Mouse (Mus musculus): Measurements from ENCODE around the gene Ube2n. TPM values are rescaled to one million over a fixed set of nuclear protein-coding genes. Genes with fewer than 3 reads are reported as not detected.
"Not testable (repeated sequence)": the region's sequence is repeated elsewhere in the genome, so short reads cannot be mapped to it uniquely, and the experiment has no call there.

The Ube2n gene
- polyA plus RNA-seq, 1 experiment from 2014 or later, result 439 TPM

DNA sequence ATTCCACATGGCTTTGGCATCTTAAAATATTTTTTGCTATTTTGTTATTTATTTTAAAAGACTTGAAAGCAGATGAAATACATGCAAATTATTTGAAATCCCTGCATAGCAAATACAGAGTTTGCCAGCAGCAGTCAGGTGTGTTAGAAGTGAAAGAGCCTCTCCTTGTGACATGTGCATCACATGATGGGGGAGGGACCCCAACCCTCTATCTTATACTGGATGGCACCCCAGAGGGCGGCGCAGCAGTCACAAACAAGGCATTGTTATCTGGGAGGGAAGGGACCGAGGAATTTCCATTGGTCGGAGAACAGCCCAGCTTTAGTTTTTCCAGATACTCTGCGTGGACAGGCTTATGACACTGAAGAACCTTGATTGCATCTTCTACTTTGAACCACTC is 34.1 kb downstream of the Ube2n start:
- H3K4me1 ChIP-seq; H3K27ac ChIP-seq (replicated peaks); DNase-seq (ENCODE audit: low spot score); H3K9me3 ChIP-seq; H3K27me3 ChIP-seq (replicated peaks; ENCODE audit: low read depth, poor library complexity, severe bottlenecking); H3K4me3 ChIP-seq: not testable (repeated sequence)
- 49% methylated on average over 5 of the region's 5 CpGs for WGBS
- peaks cover 83% of the 10 kb centered on the region for H3K36me3 ChIP-seq (replicated peaks)

DNA sequence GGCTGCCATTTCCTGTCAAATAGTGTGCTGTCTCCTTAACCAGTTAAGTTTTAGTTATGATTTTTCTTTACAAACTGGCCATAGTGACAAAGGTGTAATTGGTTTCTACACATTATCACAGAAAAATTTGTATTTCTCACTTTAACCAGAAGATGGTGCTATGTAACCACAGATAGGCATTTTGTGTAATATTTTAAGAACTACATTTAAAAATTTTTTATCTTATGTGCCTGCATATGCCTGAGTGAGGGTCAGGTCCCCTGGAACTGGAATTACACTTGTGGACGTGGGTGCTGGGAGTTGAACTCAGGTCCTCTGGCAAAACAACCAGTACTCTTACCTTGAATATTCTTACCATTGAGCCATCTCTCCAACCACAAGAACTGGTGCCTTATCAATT is 35.6 kb downstream of the Ube2n start:
- Histone ChIP-seq H3K27ac (replicated peaks) (no peak overlapping the region), H3K4me3 (no peak overlapping the region), H3K9me3 (no peaks in the 10 kb centered on the region), H3K36me3 (replicated peaks) (peaks cover 83% of the 10 kb centered on the region), H3K4me1 (no peaks in the 10 kb centered on the region), H3K27me3 (replicated peaks; ENCODE audit: low read depth, poor library complexity, severe bottlenecking) (no peaks in the 10 kb centered on the region)
- WGBS, result 72% methylated on average over 1 of the region's 1 CpGs
- DNase-seq (ENCODE audit: low spot score), result no peak

DNA sequence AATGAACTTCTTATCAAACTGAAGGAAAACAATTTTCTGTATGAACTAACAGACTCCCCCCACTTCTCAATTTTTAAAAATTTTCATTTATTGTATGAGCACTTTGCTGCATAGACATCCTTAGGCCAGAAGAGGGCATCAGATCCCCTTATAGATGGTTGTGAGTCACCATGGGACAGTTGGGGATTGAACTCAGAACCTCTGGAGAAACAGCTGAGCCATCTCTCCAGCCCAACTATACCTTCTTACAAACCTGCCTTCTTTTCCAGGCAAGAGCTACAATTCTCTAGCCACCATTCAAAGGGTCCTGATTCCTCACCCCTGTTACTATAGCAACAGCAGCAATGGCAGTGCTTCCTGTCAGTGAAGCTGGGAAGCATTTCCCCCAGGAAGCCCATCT is 36.8 kb downstream of the Ube2n start:
- no peaks in the 10 kb centered on the region for H3K27me3 ChIP-seq (replicated peaks; ENCODE audit: low read depth, poor library complexity, severe bottlenecking)
- H3K4me1 ChIP-seq, result no peaks in the 10 kb centered on the region
- H3K27ac ChIP-seq (replicated peaks), result no peak overlapping the region
- DNase-seq (ENCODE audit: low spot score), result no peak
- H3K36me3 ChIP-seq (replicated peaks), result peaks cover 81% of the 10 kb centered on the region
- no peaks in the 10 kb centered on the region for H3K9me3 ChIP-seq
- no peak overlapping the region for H3K4me3 ChIP-seq

DNA sequence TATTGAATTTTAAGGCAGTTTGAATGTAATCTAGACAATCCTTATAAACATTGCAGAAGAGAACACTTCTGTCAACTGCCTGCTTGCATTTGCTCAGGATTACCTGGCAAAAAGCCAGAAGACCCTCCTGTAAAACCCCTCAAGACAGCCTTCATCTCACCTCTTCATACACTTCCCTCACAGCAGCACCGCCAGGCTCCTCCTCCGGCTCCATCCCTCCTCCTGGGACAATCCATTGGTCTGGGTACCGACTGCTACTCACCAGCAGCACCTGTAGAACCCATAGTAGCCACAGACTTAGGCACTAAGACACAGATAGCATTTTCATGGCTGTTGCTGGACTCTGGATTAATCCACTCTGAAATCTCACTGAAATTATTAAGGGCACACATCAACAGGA is 37.4 kb downstream of the Ube2n start:
- Histone ChIP-seq H3K27ac (replicated peaks) (no peak overlapping the region), H3K36me3 (replicated peaks) (peaks cover 78% of the 10 kb centered on the region), H3K4me1 (no peaks in the 10 kb centered on the region), H3K27me3 (replicated peaks; ENCODE audit: low read depth, poor library complexity, severe bottlenecking) (no peaks in the 10 kb centered on the region), H3K9me3 (no peaks in the 10 kb centered on the region), H3K4me3 (no peak overlapping the region)
- WGBS, result 69% methylated on average over 3 of the region's 3 CpGs
- no peak for DNase-seq (ENCODE audit: low spot score)

DNA sequence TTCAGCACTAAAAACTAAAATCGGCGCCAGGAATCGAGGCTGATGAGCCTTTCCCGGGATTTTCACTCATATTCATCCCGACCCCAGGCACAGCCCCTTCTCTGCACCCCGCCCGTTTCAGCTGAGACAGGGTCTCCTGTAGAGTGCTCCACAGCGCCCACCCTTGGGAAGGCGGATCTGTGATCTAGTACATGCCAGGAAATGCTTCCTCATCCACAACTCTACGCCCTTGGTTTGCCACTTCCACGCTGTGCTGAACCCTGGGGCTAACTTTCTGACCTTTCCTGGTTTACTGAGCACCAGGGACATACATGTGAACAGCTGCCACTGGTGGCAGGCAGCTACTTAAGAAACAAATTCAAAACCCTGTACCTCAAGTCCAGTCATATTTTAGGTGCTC is 40.9 kb downstream of the Ube2n start:
- H3K4me1 ChIP-seq, result peaks cover 15% of the 10 kb centered on the region
- no peaks in the 10 kb centered on the region for H3K9me3 ChIP-seq
- no peak overlapping the region for H3K27ac ChIP-seq (replicated peaks)
- no peaks in the 10 kb centered on the region for H3K27me3 ChIP-seq (replicated peaks; ENCODE audit: low read depth, poor library complexity, severe bottlenecking)
- no peak overlapping the region for H3K4me3 ChIP-seq
- DNase-seq (ENCODE audit: low spot score), result no peak
- WGBS, result 84% methylated on average over 11 of the region's 11 CpGs
- peaks cover 78% of the 10 kb centered on the region for H3K36me3 ChIP-seq (replicated peaks)

DNA sequence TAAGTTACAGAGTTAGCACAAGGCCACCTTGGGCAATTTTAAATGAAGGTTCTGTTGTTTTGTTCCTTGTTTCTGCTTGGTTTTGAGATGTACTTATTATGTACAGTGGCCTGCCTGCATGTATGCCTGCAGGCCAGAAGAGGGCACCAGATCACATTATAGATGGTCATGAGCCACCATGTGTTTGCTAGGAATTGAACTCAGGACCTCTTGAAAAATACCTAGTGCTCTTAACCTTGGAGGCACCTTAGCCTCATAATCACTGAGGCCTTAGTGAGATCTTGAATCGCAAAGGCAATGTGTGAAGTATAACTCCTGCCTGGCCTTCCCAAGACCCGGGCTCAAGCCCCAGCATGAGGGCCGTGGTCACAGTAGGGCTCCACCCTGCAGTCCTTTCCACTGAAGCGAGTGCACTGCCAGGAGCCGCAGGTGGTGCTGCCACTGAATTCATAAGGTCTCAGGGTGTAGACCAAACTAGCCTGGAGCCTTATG is 42.4 kb downstream of the Ube2n start:
- H3K27me3 ChIP-seq (replicated peaks; ENCODE audit: low read depth, poor library complexity, severe bottlenecking), result no peaks in the 10 kb centered on the region
- peaks cover 67% of the 10 kb centered on the region for H3K36me3 ChIP-seq (replicated peaks)
- H3K9me3 ChIP-seq, result no peaks in the 10 kb centered on the region
- DNase-seq (ENCODE audit: low spot score), result no peak
- WGBS, result 89% methylated on average over 5 of the region's 5 CpGs
- no peak overlapping the region for H3K4me3 ChIP-seq
- peaks cover 27% of the 10 kb centered on the region for H3K4me1 ChIP-seq
- no peak overlapping the region for H3K27ac ChIP-seq (replicated peaks)

DNA sequence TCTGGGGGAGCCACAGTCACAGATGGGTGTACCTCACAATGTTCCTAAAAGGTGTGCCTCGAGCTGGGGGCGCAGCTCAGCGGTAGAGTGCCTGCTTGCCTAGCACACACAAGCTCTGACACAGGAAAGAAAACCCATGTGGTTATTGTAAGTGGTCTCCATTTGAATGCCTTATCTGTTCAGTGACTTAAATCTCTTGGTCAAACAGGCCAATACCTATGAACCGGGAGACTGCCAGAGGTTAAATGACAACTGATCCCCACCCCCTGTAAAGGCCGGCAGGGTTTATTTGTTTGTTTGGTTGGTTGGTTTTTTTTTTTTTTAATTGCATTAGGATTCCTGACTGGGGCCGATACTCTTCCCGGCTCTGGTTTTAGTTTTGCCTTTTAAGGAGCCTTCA is 44.5 kb downstream of the Ube2n start:
- H3K27ac ChIP-seq (replicated peaks), result no peak overlapping the region
- H3K4me3 ChIP-seq, result peak overlapping the region; percentile 21; the same call in 1 of the 2 replicates
- H3K36me3 ChIP-seq (replicated peaks), result peaks cover 60% of the 10 kb centered on the region
- WGBS, result 68% methylated on average over 7 of the region's 7 CpGs
- no peaks in the 10 kb centered on the region for H3K27me3 ChIP-seq (replicated peaks; ENCODE audit: low read depth, poor library complexity, severe bottlenecking)
- H3K4me1 ChIP-seq, result peaks cover 33% of the 10 kb centered on the region
- DNase-seq (ENCODE audit: low spot score), result no peak
- H3K9me3 ChIP-seq, result no peaks in the 10 kb centered on the region

DNA sequence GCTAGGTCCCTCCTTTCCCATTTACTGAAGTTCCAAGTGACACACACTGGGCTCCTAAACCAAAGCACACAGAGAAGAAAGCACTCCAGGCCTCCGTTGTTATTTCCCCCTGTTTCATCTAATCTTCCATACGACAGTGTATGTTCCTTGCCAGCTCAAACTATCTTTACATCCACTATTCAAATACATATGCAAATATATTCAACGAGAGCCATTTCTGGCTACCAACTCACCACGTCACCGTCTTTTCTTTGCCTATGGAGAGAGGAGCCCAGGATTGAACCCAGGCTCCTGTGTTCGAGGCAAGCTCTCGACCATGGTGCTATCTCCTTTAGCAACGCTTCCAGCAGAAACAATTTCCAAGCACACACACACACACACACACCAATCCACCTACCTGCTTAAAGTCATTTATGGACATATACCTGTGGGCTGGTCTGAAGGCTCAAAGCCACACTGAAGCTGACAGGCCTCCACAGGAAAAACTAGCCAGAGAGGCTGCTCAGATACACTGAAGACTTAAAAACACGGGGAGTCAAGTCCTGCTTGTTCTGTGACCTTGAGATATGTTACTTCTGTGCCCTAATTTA is 45.5 kb downstream of the Ube2n start:
- Histone ChIP-seq H3K27me3 (replicated peaks; ENCODE audit: low read depth, poor library complexity, severe bottlenecking) (no peaks in the 10 kb centered on the region), H3K36me3 (replicated peaks) (peaks cover 49% of the 10 kb centered on the region), H3K27ac (replicated peaks) (no peak overlapping the region), H3K4me1 (peaks cover 41% of the 10 kb centered on the region), H3K9me3 (no peaks in the 10 kb centered on the region), H3K4me3 (peak overlapping the region; percentile 21; the same call in 1 of the 2 replicates)
- 92% methylated on average over 9 of the region's 9 CpGs for WGBS
- no peak for DNase-seq (ENCODE audit: low spot score)

DNA sequence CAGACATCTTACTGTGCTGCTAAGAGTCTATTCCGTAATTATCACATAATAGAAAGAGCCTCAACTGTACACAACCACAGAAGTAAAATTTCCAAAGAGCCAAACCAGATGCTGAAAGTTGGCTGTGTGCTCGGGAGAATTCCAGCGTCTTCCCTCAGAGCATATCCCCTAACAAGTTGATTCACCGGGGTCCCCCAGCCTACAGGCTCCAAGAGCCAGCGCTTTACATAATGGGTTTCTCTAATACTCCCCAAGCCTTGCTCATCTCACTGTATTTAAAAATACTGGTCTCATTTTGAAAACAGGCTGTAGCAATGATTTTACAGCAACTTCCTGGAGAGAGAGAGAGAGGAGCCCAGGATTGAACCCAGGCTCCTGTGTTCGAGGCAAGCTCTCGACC is 46.7 kb downstream of the Ube2n start:
- peak overlapping the region; percentile 92 for H3K4me3 ChIP-seq
- no peaks in the 10 kb centered on the region for H3K27me3 ChIP-seq (replicated peaks; ENCODE audit: low read depth, poor library complexity, severe bottlenecking)
- H3K4me1 ChIP-seq, result peaks cover 50% of the 10 kb centered on the region
- WGBS, result 71% methylated on average over 7 of the region's 7 CpGs
- no peaks in the 10 kb centered on the region for H3K9me3 ChIP-seq
- peaks cover 38% of the 10 kb centered on the region for H3K36me3 ChIP-seq (replicated peaks)
- no peak overlapping the region for H3K27ac ChIP-seq (replicated peaks)
- DNase-seq (ENCODE audit: low spot score), result no peak

DNA sequence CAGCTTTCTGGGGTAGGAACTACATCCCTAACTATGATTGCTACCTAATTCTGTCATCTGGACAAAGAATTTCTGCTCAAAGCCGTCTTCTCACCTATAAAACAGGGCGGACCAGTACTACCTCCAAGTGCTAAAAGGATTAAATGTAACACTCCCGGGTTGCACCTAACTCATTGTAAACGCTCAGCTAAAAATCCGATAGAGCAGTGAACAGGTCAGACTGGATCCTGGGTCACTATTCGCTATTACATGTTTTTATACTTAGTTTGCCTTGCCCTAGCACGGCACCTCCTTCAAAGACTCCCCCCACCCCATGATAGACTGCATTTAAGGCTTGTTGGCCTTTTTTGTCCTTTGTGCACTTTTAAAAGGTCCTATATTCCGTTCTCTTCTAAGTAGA is 47.5 kb downstream of the Ube2n start:
- Histone ChIP-seq H3K27ac (replicated peaks) (peak overlapping the region; percentile 97), H3K36me3 (replicated peaks) (peaks cover 35% of the 10 kb centered on the region), H3K9me3 (no peaks in the 10 kb centered on the region), H3K27me3 (replicated peaks; ENCODE audit: low read depth, poor library complexity, severe bottlenecking) (no peaks in the 10 kb centered on the region), H3K4me3 (peak overlapping the region; percentile 92), H3K4me1 (peaks cover 50% of the 10 kb centered on the region)
- DNase-seq (ENCODE audit: low spot score), result no peak
- 20% methylated on average over 8 of the region's 8 CpGs for WGBS

DNA sequence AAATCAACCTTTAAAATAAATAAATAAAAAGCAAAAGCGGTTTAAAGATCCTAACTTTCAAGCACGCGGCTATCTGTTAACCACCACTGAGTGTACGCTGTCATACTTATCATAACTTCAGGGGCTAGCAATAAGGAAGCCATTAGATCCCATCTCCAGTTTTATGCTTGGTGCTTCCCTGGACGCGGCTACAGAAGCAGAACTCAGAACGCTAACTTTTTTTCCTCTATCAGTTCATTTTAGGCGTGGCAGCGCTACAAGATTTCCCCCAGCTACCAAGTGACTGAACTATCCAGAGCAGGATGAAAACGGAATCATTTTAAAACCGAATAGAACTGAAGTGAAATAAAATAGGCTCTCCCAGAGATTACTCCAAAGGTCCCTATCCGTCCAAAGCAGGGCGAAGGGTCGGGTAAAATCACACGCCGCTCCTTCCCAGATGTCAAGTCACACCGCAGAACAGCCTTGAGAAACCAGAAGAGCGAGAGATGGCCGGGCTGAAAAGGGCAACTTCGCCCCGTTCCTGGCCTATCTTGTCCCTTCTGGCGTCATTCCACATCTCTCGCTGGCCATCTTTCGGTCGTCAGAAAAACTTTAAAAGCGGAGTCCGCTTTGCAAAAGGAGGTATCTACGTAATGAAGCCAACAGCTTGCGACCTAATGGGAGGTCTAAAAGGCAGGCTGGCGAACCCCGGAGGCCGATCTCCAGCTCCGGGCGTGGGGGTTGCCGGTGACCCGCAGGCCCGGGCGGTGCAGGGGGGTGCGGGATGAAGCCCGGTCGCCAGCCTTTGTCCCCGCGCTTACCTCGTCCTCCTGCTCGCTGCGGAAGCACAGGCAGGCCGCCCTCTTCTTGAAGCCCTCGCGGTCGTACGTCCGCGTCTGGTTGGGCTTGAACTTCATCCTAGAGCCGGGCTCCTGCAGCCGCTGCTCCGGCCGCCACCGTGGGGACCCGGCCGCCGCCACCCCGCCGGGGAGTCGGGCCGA is 48.2 kb downstream of the Ube2n start:
- WGBS, result 1% methylated on average over 65 of the region's 65 CpGs
- DNase-seq (ENCODE audit: low spot score), result peak; percentile 69

DNA sequence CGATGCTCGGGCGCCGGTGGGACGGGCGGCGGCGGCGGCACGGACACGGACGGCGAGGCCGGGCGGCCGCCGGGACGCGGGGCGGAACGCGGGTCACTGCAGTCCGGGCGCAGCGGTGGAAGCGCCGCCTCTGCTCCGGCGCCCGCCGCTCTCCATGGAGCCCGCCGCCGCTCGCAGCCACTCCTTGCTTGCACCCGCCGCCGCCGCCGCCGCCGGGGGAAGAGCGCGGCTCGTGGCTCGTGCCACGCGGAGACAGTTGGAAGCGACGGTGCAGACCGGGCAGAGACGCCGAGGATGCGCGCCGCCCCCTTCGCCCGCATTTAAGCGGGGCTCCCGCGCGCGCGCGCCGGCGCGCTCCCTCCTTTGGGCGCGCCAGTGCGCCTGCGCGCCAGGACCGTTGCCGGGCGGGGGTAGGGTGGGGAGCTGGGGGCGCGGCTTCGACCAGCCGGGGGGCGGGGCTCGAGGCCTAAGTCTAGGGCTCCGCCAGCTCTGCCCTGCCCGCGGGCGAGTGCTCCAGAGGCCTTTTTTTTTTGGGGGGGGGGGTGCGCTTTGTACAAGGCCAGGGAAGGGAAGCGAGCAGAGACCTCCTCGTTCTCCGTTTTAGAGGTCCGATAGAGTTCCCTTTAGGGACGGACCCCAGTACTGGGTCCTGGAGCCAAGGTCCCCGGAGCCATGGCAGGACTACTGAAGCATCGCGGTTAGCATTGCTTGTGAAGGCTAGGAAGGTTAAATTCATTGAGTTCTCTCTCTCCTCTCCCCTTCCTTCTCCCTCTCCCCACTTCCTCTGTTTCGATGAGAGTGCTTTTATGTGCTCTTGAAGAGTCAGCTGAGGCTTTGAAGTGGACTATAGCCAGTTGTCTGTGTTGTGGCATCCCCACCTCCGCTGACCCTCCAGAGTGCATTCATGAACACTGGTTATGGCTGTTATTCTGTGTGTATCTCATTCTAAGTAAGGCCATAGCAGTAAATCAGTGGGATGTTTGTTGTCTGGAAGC is 49.2 kb downstream of the Ube2n start, which contains the start of gene Nudt4:
TSS of gene Nudt4 (minus strand) at position 296 of the 995 bp plus-strand sequence.
- Histone ChIP-seq H3K27me3 (replicated peaks; ENCODE audit: low read depth, poor library complexity, severe bottlenecking) (no peaks in the 10 kb centered on the region), H3K4me1 (peaks cover 46% of the 10 kb centered on the region), H3K9me3 (no peaks in the 10 kb centered on the region), H3K36me3 (replicated peaks) (peaks cover 18% of the 10 kb centered on the region), H3K27ac (replicated peaks) (peak within 1 kb of the TSS; percentile 97), H3K4me3 (peak within 1 kb of the TSS; percentile 92)
- WGBS, result 2% methylated on average over 97 of the region's 97 CpGs
- DNase-seq (ENCODE audit: low spot score), result peak; percentile 94

More for the DNA sequence above, 48.2 kb downstream of the Ube2n start:
- H3K4me3 ChIP-seq, result peak overlapping the region; percentile 92
- no peaks in the 10 kb centered on the region for H3K9me3 ChIP-seq
- peaks cover 50% of the 10 kb centered on the region for H3K4me1 ChIP-seq
- peaks cover 27% of the 10 kb centered on the region for H3K36me3 ChIP-seq (replicated peaks)
- no peaks in the 10 kb centered on the region for H3K27me3 ChIP-seq (replicated peaks; ENCODE audit: low read depth, poor library complexity, severe bottlenecking)
- peak overlapping the region; percentile 97 for H3K27ac ChIP-seq (replicated peaks)

Measured in embryonic facial prominence, embryonic 10.5 days (tissue).